Mouse (Mus musculus): ENCODE data around the gene Calr4. TPM values are rescaled to one million over a fixed set of nuclear protein-coding genes. Genes with fewer than 3 reads are reported as not detected.

The Calr4 gene
- polyA plus RNA-seq, 1 experiment from 2014 or later = 0.38 TPM

DNA sequence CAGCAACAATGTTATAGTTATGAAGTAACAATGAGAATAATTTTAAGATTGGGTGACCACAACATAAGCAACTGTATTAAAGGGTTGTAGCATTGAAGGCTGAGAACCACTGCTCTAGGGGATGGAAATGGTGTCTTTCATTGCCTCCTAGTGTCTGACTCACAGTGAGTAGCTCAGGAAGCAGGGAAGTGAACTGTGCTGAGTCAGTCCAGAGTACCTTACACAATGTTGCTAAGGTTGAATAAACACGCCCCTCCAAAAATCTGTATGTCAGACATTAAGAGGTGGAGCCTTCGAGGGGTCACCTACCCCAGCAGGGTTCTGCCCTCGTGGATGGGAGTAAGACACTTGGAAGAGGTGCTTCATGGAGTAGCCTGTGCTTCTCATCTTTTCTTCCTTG lies 20.3 kb upstream of the Calr4 start:
- H3K4me1 ChIP-seq = no peaks in the 10 kb centered on the region
- H3K4me3 ChIP-seq = no peak overlapping the region
- no peaks in the 10 kb centered on the region for H3K9me3 ChIP-seq
- no peak for ATAC-seq (replicated peaks)
- no peak overlapping the region for H3K27ac ChIP-seq (replicated peaks)
- H3K9ac ChIP-seq (replicated peaks) = no peak overlapping the region
- H3K27me3 ChIP-seq = no peaks in the 10 kb centered on the region
- WGBS = 79% methylated on average over 3 of the region's 3 CpGs
- H3K4me2 ChIP-seq (replicated peaks) = no peak overlapping the region
- H3K36me3 ChIP-seq = no peaks in the 10 kb centered on the region

DNA sequence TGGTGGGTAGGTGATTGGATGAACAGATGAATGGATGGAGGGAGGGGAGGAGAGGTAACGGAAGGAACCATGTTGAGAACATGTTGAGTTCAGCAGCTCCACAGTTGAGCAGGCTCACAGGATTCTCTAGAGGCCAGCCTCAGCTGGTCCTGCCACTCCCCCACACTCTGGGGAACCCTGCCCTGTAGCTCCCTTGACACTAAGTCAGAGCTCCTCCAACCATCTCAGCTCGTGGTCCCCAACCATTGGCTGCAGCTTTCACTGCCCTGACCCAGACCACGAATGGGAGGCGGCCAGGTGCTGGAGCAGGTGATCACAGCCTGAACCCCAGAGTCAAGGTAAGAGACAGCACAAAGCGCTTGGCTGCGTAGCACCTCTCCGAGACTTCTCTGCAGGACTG lies 16.3 kb upstream of the Calr4 start:
- Histone ChIP-seq H3K27me3 (no peaks in the 10 kb centered on the region), H3K36me3 (no peaks in the 10 kb centered on the region), H3K9me3 (no peaks in the 10 kb centered on the region), H3K4me1 (no peaks in the 10 kb centered on the region), H3K4me2 (replicated peaks) (no peak overlapping the region), H3K27ac (replicated peaks) (no peak overlapping the region), H3K4me3 (no peak overlapping the region), H3K9ac (replicated peaks) (no peak overlapping the region)
- no peak for ATAC-seq (replicated peaks)
- WGBS = 82% methylated on average over 7 of the region's 7 CpGs

DNA sequence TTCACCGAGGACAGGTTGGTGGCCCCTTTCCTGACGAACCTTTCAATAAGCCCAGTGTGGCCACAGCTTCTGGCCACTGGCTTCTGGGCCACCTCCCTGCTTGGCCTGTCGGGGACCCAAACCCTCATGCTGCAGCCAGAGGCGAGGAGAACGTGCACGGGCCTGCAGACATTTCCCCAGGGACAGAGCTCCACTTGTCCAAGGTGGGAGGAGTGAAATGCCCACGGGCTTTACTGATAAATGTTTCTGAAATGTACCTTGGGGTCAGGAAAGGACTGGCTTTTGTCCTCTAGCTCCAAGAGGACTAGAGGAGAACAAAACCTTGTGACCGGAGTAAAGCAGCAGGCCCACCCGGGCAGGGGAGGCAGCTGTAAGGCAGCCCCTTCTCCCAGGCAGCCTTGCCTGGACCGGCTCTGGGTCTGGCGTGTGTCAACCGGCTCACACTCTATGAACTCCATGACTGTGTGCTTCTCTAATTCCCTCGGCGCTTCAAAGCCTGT lies 13.8 kb upstream of the Calr4 start:
- WGBS = 77% methylated on average over 14 of the region's 14 CpGs
- ATAC-seq (replicated peaks) = no peak
- no peak overlapping the region for H3K27ac ChIP-seq (replicated peaks)

DNA sequence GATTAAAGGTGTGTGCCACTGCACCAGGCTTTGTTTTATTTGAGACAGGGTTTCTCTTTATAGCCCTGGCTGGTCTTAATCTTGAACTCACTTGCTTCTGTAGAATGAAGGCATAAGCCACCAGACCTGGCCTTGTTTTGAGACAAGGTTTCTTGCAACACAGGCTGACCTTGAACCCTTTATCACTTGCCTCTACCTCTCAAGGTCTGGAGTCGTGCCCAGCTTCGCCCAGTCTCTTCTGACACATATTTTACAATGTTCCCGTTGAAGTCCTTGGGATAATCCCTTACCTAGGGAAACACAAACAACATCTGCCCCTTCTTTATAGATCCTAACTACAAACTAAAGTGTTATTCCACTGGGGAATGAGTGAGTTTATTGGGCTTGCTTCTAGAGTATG lies 12.3 kb upstream of the Calr4 start:
- Histone ChIP-seq H3K27me3 (no peaks in the 10 kb centered on the region), H3K4me3 (no peak overlapping the region), H3K4me1 (peaks cover 12% of the 10 kb centered on the region), H3K9me3 (no peaks in the 10 kb centered on the region), H3K27ac (replicated peaks) (no peak overlapping the region), H3K9ac (replicated peaks) (no peak overlapping the region), H3K4me2 (replicated peaks) (no peak overlapping the region), H3K36me3 (no peaks in the 10 kb centered on the region)
- 85% methylated on average over 3 of the region's 3 CpGs for WGBS
- no peak for ATAC-seq (replicated peaks)

More for the DNA sequence above, 13.8 kb upstream of the Calr4 start:
- Histone ChIP-seq H3K9me3 (no peaks in the 10 kb centered on the region), H3K27me3 (no peaks in the 10 kb centered on the region), H3K4me2 (replicated peaks) (no peak overlapping the region), H3K9ac (replicated peaks) (no peak overlapping the region), H3K4me1 (peaks cover 6% of the 10 kb centered on the region), H3K36me3 (no peaks in the 10 kb centered on the region), H3K4me3 (no peak overlapping the region)

DNA sequence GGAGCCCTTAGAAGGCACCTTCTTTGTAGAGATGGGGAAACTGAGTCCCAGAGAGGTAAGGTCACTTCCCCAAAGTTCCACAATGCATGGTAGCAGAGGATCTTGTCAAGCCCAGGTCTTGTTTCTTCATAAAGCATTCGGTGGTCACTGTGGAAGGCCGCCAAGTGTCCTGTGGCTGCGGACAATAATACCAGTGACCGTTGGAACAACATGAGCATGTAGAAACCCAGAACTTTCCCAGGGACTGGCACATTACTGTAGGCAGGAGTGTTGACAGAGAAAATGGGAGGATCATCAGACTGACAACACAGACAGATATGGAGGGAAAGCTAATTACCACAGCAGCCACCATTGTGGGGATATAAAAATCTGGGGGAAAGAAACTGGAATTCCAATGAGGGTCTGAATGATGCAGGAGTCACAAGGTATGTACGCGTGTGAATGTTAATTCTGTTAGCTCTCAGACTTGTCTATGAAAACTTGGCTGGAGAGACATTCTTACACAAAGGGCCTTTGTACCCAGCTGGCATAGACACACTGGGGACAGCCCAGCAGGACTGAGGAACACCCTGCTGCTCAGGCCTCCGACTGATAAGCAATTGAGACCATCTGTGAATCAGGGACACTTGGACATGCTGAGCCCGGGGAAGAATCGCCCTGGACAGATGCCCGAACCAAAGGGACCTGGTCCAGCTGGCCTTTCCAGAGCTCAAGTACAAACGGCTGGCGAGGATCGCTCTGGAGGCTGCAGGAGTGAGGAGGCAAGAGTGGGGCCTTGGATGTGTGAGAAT lies 9.3 kb upstream of the Calr4 start:
- peak overlapping the region; percentile 68 for H3K27ac ChIP-seq (replicated peaks)
- H3K4me1 ChIP-seq = peaks cover 12% of the 10 kb centered on the region
- no peaks in the 10 kb centered on the region for H3K9me3 ChIP-seq
- H3K36me3 ChIP-seq = no peaks in the 10 kb centered on the region
- 0 out of 2 replicates have a peak overlapping the region, but pooled peaks have one; percentile 5 for H3K4me2 ChIP-seq (replicated peaks)
- no peaks in the 10 kb centered on the region for H3K27me3 ChIP-seq
- H3K9ac ChIP-seq (replicated peaks) = 0 out of 2 replicates have a peak overlapping the region, but pooled peaks have one; percentile 23
- no peak overlapping the region for H3K4me3 ChIP-seq
- peak; percentile 95 for ATAC-seq (replicated peaks)
- WGBS = 24% methylated on average over 13 of the region's 13 CpGs

DNA sequence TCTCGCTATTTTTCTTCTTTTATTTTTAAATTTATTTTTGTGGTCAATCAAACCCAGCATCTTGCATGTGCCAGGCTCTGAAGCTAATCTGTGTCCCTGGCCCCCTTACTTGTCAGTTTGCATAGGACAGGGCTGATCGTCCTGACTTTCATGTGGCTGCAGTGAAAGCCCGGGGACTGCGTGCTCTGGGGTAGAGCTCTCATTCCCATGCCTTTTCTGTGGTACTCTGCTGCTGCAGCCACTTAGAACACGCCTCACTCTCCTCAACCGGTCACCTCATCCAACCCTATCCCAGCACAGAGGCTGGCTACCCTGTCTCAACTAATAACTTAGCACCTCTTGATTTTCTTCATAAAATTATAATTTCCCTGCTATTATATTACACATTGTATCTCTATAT lies 8.7 kb upstream of the Calr4 start:
- no peak overlapping the region for H3K4me3 ChIP-seq
- H3K27ac ChIP-seq (replicated peaks) = peak overlapping the region; percentile 68
- H3K4me2 ChIP-seq (replicated peaks) = 0 out of 2 replicates have a peak overlapping the region, but pooled peaks have one; percentile 5
- peaks cover 12% of the 10 kb centered on the region for H3K4me1 ChIP-seq
- H3K9ac ChIP-seq (replicated peaks) = peak overlapping the region; percentile 23; the same call in 1 of the 2 replicates
- 38% methylated on average over 6 of the region's 6 CpGs for WGBS
- ATAC-seq (replicated peaks) = peak; percentile 76
- no peaks in the 10 kb centered on the region for H3K9me3 ChIP-seq
- H3K36me3 ChIP-seq = no peaks in the 10 kb centered on the region
- H3K27me3 ChIP-seq = no peaks in the 10 kb centered on the region

DNA sequence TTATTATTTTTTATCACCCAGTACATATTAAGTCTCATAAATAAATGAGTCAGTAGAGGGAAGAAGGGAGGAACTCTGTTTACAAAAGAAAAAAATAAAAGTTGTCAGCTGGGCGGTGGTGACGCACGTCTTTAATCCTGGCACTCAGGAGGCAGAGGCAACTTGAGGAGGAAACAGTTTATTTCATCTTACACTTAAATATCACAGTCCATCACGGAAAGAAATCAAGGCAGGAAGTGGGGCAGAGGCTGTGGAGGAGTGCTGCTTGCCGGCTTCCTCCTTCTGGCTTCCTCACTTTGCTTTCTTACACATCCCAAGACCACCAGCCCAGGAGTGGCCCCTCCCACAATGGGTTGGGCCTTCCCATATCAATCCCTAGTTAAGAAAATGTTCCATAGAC lies 8.2 kb upstream of the Calr4 start:
- Histone ChIP-seq H3K9ac (replicated peaks) (no peak overlapping the region), H3K27me3 (no peaks in the 10 kb centered on the region), H3K27ac (replicated peaks) (peak overlapping the region; percentile 68), H3K4me1 (peaks cover 12% of the 10 kb centered on the region), H3K9me3 (no peaks in the 10 kb centered on the region), H3K4me3 (no peak overlapping the region), H3K36me3 (no peaks in the 10 kb centered on the region), H3K4me2 (replicated peaks) (no peak overlapping the region)
- 57% methylated on average over 5 of the region's 5 CpGs for WGBS
- no peak for ATAC-seq (replicated peaks)

DNA sequence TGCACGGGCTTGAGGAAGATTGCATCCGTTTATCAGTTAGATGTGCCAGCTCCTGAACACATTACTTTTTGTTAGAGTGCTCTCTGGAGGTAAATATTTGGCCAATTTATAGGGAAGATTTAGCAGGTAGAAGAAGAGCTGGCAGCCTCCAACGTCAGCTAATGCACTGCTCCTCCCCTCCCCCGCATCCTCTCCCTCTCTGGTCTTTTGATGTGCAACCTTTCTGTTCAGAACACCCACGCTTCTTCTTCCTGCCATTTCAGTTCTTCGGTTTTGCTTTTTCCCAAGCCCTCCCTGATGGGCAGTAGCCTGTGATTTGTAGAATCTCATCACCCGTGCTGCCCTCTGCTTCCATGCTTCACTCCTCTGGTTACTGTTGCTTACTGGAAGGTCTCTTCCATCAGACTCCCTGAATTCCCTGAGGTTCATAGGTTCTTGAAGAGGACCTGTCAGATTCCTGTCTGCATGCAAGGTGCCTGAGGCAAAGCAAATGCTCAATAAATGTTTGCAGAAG lies 4.5 kb upstream of the Calr4 start:
- Histone ChIP-seq H3K4me3 (no peak overlapping the region), H3K9me3 (no peaks in the 10 kb centered on the region), H3K4me2 (replicated peaks) (no peak overlapping the region), H3K4me1 (peaks cover 15% of the 10 kb centered on the region), H3K9ac (replicated peaks) (no peak overlapping the region), H3K36me3 (no peaks in the 10 kb centered on the region), H3K27ac (replicated peaks) (no peak overlapping the region), H3K27me3 (no peaks in the 10 kb centered on the region)
- WGBS = 68% methylated on average over 7 of the region's 7 CpGs
- ATAC-seq (replicated peaks) = no peak

DNA sequence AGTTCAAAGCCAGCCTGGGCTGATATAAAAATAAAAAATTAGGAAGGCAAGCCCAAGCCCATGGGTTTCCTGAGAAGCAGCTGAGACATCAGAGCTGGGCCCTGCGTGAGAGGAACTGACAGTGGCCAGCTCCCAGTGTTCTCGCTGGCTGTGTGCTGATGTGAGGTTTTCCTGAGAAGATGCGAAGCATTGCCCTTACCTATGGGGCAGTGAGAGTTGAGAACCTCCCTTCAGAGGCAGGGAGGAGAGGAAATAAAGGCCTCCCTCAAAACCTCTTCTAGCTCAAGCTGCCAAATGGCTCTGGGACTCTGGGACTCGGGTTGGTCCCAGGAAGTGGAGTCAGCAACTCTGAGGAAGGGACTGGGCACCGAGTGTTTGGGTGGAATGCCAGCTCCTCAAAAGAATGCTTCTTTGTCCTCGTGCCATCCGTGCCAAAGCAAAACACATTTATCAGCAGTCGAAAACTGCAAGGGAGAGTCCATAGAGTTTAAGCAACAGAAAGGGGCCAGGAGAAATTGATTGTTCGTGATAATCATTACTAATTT lies 593 bp downstream of the Calr4 start:
- 61% methylated on average over 9 of the region's 9 CpGs for WGBS
- Histone ChIP-seq H3K9me3 (no peaks in the 10 kb centered on the region), H3K9ac (replicated peaks) (no peak overlapping the region), H3K4me1 (peaks cover 16% of the 10 kb centered on the region), H3K36me3 (no peaks in the 10 kb centered on the region), H3K27ac (replicated peaks) (no peak overlapping the region), H3K4me3 (no peak overlapping the region), H3K4me2 (replicated peaks) (no peak overlapping the region), H3K27me3 (no peaks in the 10 kb centered on the region)
- no peak for ATAC-seq (replicated peaks)

DNA sequence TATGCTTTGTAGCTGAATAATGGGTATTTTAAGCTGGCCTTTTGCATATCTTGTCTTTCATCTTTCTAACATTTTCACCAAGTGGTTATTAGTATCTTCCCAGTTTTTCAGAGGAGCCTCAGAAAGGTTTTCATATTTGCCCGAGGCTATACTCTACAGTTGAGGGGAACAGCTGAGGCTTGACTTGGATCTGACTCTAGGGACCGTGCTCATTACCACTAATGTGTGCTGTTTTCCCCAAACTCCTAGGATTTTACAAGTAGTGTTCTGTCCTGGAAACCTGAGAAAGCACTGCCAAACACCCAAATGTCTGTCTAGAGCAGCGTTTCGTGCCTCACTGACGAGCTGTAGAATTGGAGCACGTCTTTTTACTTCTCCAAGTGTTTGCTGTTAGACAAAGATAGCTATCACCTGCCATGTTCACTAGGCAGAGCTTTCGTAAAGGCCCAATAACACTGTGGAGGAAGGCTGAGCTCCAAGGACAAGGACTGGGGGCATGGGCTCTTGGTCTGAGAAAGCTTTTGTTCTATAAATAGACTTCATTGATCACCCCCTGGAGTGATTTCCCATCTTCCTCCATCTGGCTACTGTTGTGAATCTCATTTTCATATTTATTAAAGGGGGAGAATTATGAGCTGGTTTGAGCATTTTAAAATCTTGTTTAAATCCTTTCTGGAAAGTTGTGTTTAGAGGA lies 2.0 kb downstream of the Calr4 start:
- Histone ChIP-seq H3K9ac (replicated peaks) (no peak overlapping the region), H3K27ac (replicated peaks) (peak overlapping the region; percentile 21; the same call in 1 of the 2 replicates), H3K4me2 (replicated peaks) (no peak overlapping the region), H3K27me3 (no peaks in the 10 kb centered on the region), H3K9me3 (no peaks in the 10 kb centered on the region), H3K4me1 (peaks cover 16% of the 10 kb centered on the region), H3K4me3 (no peak overlapping the region), H3K36me3 (no peaks in the 10 kb centered on the region)
- 48% methylated on average over 7 of the region's 7 CpGs for WGBS
- ATAC-seq (replicated peaks) = no peak

DNA sequence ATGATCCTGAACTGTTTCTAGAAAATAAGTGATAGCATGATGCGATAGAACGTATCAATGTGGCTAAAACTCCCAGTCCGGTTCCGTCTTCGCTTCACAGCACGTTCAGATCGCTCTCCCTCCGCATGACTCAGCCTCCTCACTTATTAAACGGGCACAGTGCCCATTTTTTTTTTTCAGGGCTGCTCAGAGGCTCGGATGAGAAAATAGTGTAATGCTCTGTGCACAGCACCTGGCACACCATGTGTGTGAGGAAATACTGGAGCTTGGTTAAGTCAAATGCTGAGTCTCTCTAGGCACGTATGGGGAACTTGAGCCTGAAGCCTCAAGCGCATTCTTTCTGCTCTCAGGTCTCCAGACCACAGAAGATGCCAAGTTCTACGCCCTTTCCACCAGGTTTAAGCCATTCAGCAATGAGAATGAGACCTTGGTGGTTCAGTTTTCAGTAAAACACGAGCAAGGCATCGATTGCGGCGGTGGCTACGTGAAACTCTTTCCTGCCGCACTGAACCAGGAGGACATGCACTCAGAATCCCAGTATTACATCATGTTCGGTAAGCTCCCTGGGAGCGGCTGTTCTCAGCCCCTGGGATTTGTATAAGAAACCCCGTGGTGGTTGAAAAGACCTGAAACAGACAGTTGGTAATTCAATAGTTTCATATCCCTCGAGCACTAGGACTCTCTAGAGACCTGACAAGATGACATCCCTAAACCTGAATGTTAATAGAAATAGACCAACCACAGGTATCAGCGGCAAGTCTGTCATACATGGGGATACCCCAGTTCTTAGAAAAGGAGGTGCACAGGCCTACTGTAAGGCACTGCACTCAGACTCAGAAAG lies 4.4 kb downstream of the Calr4 start:
- H3K4me1 ChIP-seq = peaks cover 20% of the 10 kb centered on the region
- H3K9ac ChIP-seq (replicated peaks) = no peak overlapping the region
- H3K36me3 ChIP-seq = no peaks in the 10 kb centered on the region
- H3K27ac ChIP-seq (replicated peaks) = no peak overlapping the region
- H3K9me3 ChIP-seq = no peaks in the 10 kb centered on the region
- ATAC-seq (replicated peaks) = no peak; the same call in 1 of the 2 replicates
- H3K4me3 ChIP-seq = no peak overlapping the region
- WGBS = 70% methylated on average over 24 of the region's 24 CpGs
- H3K27me3 ChIP-seq = no peaks in the 10 kb centered on the region
- no peak overlapping the region for H3K4me2 ChIP-seq (replicated peaks)
